Mouse (Mus musculus) kidney, adult 8-10 months (tissue): ENCODE measurements around the gene Prkcd.

Source experiments
- DNase-seq, 2 experiments: peaks; one replicate each; pipeline ENCODE4 v3.0.0; 2022

The Prkcd gene

GRCm38 (mm10) chr14:30625856-30626726, at the start of gene Prkcd:
TSS of gene Prkcd (minus strand) at chr14:30626210.
- peak; percentile 80 to 87 for DNase-seq

DNA sequence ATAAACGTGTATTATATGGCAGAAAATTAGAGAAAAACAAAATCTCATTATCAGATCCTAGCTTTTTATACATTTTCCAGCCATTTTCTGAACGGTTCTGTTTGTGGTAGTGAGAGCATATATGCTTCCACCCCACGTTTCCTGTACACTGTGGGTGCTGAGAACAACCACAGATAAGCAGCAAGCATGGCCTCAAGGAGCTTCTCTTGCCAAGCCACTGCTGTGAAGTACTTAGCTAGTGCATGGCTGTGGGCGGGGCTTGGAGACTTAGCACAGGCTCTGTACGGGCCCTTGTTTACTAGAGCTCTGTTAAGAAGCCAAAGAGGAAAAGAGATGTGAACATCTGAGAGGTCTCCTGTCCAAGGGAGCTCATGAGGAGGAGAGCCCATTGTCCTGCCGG, 48.9 kb upstream of the Prkcd start:
- no peak for DNase-seq

GRCm38 (mm10) chr14:30671986-30672312, 45.9 kb upstream of the Prkcd start:
- DNase-seq = peak; percentile 67 to 92

DNA sequence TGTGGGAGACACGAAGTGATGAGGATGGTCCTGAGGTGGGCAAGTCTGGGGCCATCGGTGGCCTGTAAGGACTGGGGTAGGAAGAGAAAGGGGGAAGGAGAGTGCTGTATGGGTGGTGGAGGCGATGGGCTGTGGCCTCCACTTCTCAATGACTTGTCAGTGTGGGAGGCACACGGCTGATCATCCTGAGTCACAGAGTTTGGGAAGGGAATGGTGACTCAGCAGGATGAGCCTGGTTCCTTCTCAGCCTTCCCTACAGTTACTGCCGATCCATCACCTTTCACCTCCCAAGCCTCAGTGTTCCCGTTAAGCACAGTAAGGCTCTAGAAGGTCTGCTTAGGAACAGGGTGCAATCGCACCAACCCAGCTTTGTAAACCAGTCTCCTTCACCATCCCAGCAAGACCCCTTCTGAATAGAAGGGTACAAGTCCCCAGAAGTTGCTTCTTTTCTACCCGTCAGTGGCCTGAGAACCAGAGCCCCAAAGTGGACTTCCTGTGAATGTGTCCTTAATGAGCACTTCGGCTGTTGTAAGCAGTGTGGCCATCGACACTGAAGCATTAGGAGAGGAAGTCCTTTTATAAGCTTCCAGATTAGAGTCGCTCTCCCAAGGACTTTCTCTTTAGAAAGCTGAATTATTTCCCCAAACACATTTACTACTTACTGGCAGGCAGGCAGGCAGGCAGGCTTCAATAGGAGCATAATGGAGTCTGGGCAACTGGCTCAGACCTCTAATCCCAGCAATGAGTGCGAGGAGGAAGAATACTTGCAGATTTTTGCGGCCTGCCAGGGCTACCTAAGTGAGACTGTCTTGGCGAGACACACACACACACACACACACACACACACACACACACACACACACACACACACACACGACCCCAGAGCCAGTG, 45.3 kb upstream of the Prkcd start:
- no peak for DNase-seq

DNA sequence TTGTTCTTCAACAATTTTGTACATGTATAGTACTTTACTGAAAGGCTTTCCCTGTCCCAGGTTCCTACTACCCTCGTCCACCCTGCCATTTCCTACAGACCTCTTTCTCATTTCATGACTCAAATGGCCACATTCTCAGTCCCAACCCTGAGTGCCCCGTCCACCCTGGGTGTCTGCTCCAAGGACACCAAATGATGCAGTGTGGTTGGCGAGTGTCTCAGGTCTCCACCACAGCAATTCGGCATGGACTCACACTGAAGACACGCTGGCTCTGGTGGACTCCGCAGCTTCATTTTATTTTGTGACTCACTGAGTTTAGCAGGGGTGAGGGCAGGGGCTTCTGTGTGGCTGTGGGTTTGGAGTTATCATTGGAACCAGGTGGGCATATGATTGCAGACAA, 44.2 kb upstream of the Prkcd start:
- DNase-seq = no peak

GRCm38 (mm10) chr14:30666604-30667003, 40.6 kb upstream of the Prkcd start:
- DNase-seq = no peak

DNA sequence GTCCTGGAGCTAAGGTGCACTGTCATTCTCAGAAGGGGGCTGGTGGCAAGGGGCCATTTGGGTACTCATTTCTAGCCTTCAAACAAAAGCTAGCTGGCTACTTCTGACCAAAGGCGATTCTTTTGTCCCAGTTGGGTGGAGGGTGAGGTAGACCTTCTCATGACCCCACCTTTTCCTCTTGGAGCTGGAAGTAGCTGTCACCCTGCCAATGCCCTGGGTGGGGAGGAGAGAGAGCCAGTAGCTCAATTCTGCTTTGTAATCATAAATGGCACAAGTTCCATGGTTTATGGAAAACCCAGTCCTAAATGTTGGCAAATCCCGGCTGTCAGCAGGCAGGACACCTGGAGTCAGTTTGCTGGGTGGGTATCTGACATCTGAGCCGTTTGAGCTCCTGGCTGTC, 40.1 kb upstream of the Prkcd start:
- DNase-seq = peak in 1 of 2 experiments; percentile 37

- no peak for DNase-seq
Observed at GRCm38 (mm10) chr14:30655531-30655930, 29.5 kb upstream of the Prkcd start.

DNA sequence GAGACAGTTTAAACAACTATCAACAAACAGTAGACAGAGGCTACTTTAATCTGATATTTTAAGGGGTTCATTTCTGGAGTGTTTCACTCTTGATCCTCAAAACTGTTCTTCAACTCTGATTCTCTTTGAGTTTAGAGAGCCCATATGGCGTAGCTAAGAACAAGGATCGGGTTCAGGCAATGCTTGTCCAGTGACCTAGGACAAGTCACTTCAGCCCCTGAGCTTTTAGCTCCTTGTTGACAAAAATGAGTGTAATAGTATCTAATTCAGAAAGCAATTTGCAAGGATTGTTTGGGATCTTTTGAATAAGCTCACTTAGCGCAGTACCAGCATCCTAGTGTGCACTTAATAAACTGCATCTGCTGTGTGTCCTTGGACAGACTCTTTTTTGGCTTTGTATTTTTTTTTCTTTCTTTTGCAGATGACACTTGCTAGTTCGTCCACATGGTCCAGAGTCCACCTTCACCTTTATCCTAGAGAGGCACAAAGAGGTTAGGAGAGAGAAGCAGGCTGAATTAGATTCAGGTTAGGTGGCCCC, 28.8 kb upstream of the Prkcd start:
- no peak for DNase-seq

DNA sequence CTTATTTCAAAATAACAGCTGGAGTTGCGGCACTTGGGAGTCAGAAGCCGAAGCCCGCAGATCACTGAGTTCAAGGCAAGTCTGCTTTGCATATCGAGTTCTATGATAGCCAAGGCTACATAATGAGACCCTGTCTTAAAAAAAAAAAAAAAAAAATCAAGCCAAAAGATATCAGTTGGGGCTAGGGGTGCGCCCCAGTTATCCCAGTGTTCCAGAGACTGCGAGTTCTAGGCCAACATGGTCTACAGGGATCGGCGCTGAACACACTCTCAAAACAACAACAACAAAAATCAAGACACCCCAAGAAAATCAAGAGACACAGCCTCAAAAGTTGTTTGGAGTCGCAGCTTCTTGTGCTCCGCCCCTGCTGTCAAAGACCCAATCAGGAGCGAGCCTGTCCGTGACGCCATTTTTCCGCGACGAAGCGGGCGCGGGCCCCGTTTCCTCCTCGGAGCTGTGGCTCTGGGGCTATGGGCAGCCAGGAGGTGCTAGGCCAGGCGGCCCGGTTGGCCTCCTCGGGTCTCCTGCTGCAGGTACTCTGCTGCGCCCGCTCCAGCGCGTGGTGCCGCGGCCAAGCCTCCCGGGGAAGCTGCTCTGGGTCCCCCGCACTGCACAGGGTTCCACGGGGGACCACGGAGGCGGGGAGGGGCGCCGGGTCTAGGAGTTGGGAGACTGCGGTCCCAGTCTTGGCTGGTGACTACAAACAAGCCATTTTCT, 28.1 kb upstream of the Prkcd start, which contains the start of gene Rft1:
TSS of gene Rft1 (plus strand) at position 418 of the 717 bp plus-strand sequence.
- peak; percentile 95 to 98 for DNase-seq

DNA sequence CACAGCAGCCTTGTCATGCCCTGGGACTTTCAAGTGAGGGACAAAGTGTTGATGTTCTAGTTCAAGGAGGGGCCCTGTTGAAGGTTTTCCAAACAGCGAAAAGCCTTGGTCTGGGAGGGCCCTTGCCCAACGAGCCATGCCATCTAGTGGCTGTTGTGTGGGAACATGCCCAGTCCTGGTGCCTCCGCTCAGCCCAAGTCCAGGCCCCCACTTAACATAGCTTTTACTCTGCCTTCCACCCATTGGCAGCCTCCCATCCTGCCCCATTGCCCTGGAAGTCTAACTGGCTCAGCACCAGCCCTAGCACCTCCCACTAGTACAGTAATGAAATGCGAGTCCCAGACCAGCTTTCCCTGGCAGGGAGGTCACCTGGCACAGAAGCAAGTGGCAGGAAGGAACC, 25.0 kb upstream of the Prkcd start:
- peak; percentile 96 to 98 for DNase-seq

GRCm38 (mm10) chr14:30649745-30650144, 23.7 kb upstream of the Prkcd start:
- DNase-seq = no peak

DNA sequence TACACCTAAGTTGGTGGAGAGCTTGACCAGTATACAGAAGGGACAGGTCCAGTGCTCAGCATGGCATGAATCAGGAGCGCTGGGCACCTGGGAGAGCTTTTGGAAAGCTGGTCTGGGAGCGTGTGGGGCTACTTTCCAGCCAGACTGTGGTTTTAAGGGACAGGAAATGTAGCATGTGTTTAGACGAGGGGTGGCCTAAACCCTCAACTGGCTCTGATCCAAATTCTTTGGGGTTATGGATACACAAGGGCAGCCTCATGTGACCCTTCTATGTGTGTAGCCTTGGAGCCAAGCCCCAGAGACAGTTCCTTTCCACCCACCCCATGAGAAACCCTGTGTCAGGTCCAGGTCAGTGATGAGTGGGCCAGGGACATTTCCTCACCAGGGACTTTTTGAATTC, 22.5 kb upstream of the Prkcd start:
- no peak for DNase-seq

DNA sequence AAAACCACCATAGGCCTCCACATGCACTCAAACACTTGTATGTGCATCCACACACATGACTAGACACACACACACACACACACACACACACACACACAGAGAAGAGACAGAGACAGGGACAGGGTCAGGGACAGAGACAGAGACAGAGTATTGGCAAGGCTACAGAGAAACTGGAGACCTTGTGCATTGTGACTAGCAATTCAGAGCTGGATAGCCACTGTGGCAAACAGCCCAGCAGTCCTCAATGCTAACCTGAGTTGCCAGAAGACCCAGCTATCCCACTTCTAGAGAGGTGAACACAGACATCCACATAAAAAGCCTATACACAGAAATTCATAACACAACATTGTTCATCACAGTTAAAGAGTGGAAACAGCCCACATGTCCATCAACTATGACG, 20.5 kb upstream of the Prkcd start:
- no peak for DNase-seq

DNA sequence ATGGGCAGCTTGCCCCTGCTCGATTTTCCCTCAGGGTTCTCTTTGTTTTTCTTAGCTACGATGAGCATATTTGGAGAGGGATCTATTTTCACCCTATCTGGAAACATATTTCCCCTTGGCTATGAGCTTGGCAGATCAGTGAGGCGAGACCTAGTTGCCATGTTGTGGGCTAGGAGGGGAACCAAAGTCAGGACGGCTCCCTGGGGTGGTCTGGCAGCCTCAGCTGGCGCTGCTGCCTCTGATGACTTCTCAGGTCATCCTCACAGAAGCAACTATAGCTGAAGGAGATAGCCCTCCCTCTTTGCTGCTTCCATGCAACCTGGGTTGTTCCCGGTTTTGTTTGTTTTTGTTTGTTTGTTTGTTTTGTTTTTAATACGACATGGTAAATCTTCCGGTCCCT, 19.1 kb upstream of the Prkcd start:
- no peak for DNase-seq

DNA sequence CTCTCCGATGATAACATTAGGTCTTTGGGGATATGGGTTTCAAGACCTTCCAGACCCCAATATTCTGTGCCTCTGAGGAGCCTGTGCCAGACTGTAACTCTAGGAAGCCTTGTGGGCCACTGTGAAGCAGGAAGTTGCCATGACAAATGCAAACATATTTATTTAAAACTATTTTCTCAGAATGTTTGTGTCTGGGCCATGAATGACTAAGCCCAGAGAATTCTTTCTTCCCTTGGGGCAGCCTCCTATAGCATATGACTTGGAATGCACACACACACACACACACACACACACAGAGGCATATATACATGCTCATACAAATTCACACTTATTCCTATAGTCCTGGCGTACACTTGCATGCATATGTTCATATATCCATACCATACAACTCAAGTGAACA, 18.0 kb upstream of the Prkcd start:
- no peak for DNase-seq

GRCm38 (mm10) chr14:30641748-30642147, 15.7 kb upstream of the Prkcd start:
- DNase-seq = no peak

GRCm38 (mm10) chr14:30638686-30639085, 12.7 kb upstream of the Prkcd start:
- DNase-seq = no peak

DNA sequence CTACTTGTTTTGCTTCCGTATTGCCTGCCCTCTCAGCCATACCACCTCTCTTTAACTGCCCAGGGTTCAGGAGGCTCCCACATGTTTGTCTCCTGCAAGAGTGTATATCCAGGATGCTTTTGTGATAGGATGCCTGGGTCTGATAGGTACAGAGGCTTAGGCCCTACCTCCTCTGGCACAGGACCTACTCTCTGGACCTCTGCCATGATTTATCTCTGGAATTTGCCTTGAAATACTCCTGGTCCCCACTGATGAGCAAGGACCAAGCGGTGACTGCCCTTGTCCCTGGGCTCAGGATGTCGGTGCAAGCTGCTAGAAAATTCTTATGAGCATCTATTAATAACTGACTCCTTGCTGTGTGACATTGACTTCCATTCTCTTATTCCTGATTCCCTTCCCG, 12.0 kb upstream of the Prkcd start:
- DNase-seq = peak in 1 of 2 experiments; percentile 65

DNA sequence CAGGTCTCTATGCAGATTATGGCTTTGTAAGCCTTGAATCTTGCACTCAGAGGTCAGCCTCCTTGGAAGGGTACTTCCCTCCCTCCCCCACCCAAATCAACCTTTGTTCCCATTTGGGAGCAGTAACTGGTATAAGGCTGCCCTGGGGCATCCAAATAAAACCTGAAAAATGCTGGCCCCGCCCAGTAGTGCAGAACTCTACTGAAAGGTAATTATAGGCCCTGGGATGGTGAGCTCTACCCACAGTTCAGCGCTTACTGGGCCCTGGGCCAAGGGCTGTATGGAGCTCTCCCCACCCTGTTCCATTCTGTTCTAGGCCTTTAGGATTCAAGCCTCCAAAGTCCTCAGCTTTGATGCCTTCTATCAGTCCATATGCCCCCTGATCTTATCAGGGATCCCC, 11.1 kb upstream of the Prkcd start:
- DNase-seq = peak; percentile 87 to 90

DNA sequence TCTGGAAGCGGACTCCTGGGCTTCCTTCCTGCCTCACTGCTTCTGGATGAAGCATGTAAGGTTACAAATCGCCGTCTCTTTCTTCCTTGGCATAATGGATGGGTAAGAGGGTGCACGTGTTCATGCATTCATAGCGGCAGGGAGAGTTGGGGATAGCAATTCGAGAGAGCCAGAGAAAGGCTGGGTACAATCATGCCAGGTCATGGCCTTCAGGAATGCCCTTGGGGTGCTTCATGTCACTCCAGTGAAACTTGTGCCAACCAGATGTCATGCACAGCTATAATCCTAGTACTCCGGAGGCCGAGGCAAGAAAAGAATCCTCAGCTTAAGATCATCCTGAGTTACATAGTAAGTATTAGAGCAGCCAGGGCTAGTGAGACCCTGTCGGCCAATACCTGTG, 10.5 kb upstream of the Prkcd start:
- DNase-seq = no peak

DNA sequence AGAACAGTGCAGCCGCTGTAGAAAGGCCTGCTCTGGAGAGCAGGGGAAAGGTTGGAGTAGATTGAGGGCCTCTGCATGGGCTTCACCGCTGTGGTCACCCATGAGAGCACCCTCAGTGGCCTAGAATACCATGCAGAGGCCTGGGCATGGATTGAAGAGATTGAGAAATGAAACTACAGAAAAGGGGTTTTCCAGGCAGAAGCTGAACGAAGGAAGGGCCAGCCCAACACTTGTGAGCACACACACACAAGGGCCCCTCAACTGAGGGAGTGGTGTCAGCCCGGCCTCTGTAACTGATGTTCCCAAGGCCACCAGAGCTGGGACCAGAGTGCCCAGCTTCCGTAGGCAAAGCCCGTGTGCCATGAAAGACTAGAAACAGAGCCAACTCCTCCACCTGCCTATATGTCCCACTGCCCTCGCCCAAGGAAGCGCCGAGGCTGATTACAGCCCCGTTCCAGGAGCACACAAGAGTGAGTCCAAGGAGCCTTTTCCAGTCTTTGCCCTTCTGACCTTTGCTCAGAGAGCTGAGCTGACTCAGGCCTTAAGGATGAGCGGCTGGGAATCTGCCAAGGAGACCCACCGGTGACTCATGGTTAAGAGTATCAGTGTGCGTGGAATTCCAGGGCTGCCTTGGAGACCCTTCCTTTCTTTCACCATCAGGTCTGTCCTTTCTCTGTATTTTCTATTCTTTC, 9.4 kb upstream of the Prkcd start:
- DNase-seq = peak; percentile 89 to 91
